Mouse (Mus musculus) ES-E14 (cell line): ENCODE results near the gene Baiap2l2.

Experiments used
- CHD2 ChIP-seq: IDR thresholded peaks from 2 replicates; pipeline ENCODE4 v1.6.1; 2014; ENCODE audit warnings: mild to moderate bottlenecking, low read depth, low read length, inconsistent platforms
- MAFK ChIP-seq: IDR thresholded peaks from 2 replicates; pipeline ENCODE4 v1.6.1; 2014; ENCODE audit warnings: mild to moderate bottlenecking, low read depth, low read length, inconsistent platforms; ENCODE audit not compliant: insufficient read depth
- ZC3H11A ChIP-seq: IDR thresholded peaks from 2 replicates; pipeline ENCODE4 v1.6.1; 2012; ENCODE audit warnings: low read depth, mild to moderate bottlenecking, inconsistent platforms, low read length, borderline replicate concordance
- ZNF384 ChIP-seq: IDR thresholded peaks from 2 replicates; pipeline ENCODE4 v1.6.1; 2012; ENCODE audit warnings: low read depth, low read length, inconsistent platforms

GRCm38 (mm10) chr15:79285399-79285798 is at the start of gene Baiap2l2:
- no peak for TF ChIP-seq MAFK
- no peak for TF ChIP-seq ZC3H11A
- TF ChIP-seq ZNF384 = no peak
- TF ChIP-seq CHD2 = no peak
